Mouse (Mus musculus) urinary bladder, postnatal 25 days (tissue): Measurements from ENCODE around the gene Gm44805.

Source experiments
- DNase-seq: peaks from one replicate; pipeline ENCODE4 v3.0.0; 2022; ENCODE audit warnings: low spot score

The Gm44805 gene

GRCm38 (mm10) chr7:19677872-19678271, 3.4 kb downstream of the Gm44805 start, which contains the start of gene Apoc2:
TSS of gene Apoc2 (minus strand) at chr7:19677941.
- no peak for DNase-seq

GRCm38 (mm10) chr7:19676662-19677061, 4.6 kb downstream of the Gm44805 start:
- no peak for DNase-seq

- DNase-seq, result no peak
Measured at GRCm38 (mm10) chr7:19675824-19676223, 5.4 kb downstream of the Gm44805 start.

GRCm38 (mm10) chr7:19673083-19673699, 8.0 kb downstream of the Gm44805 start:
- no peak for DNase-seq

GRCm38 (mm10) chr7:19671511-19671910, 9.7 kb downstream of the Gm44805 start:
- DNase-seq, result no peak

GRCm38 (mm10) chr7:19668947-19669721, 12.1 kb downstream of the Gm44805 start:
- DNase-seq, result peak; percentile 89

- no peak for DNase-seq
Measured at GRCm38 (mm10) chr7:19667434-19667833, 13.8 kb downstream of the Gm44805 start.

- no peak for DNase-seq
Measured at GRCm38 (mm10) chr7:19666750-19667149, 14.5 kb downstream of the Gm44805 start.

- peak; percentile 95 for DNase-seq
Measured at GRCm38 (mm10) chr7:19664955-19665841, 16.0 kb downstream of the Gm44805 start, which contains the start of gene Clptm1. TSS of gene Clptm1 (minus strand) at chr7:19665033.

- no peak for DNase-seq
Measured at GRCm38 (mm10) chr7:19664455-19664954, 16.7 kb downstream of the Gm44805 start.

GRCm38 (mm10) chr7:19663940-19664339, 17.3 kb downstream of the Gm44805 start:
- DNase-seq, result no peak

GRCm38 (mm10) chr7:19652614-19653013, 28.6 kb downstream of the Gm44805 start:
- no peak for DNase-seq

- DNase-seq, result no peak
Measured at GRCm38 (mm10) chr7:19651063-19651786, 30.0 kb downstream of the Gm44805 start.

- DNase-seq, result no peak
Measured at GRCm38 (mm10) chr7:19641223-19641622, 40.0 kb downstream of the Gm44805 start.

- no peak for DNase-seq
Measured at GRCm38 (mm10) chr7:19635074-19635827, 46.0 kb downstream of the Gm44805 start.

- no peak for DNase-seq
Measured at GRCm38 (mm10) chr7:19634591-19634990, 46.6 kb downstream of the Gm44805 start.

- DNase-seq, result no peak
Measured at GRCm38 (mm10) chr7:19633855-19634254, 47.4 kb downstream of the Gm44805 start.

- DNase-seq, result no peak
Measured at GRCm38 (mm10) chr7:19633197-19633596, 48.0 kb downstream of the Gm44805 start.

GRCm38 (mm10) chr7:19632720-19633119, 48.5 kb downstream of the Gm44805 start:
- DNase-seq, result no peak

- no peak for DNase-seq
Measured at GRCm38 (mm10) chr7:19632275-19632674, 48.9 kb downstream of the Gm44805 start.

GRCm38 (mm10) chr7:19629361-19629734, 51.9 kb downstream of the Gm44805 start, which contains the start of gene Relb:
TSS of gene Relb (minus strand) at chr7:19629438.
- peak; percentile 95 for DNase-seq
